Mouse (Mus musculus) brown adipose tissue, adult 24 weeks (tissue): ENCODE data around the gene Tm4sf1. TPM values are rescaled to one million over a fixed set of nuclear protein-coding genes. Genes with fewer than 3 reads are reported as not detected.

Experiments used
- H3K27ac ChIP-seq: fragments of 200-500 bp; replicated peaks from 2 replicates; pipeline ENCODE4 v1.5.1; 2012; ENCODE audit warnings: low read depth, mild to moderate bottlenecking, low read length
- H3K4me1 ChIP-seq: fragments of 200-500 bp; 2 replicates; pipeline ENCODE4 v1.6.1; 2012; ENCODE audit warnings: low read length, mixed read lengths; ENCODE audit not compliant: control insufficient read depth, insufficient read depth, insufficient read length
- H3K4me3 ChIP-seq: fragments of 200-500 bp; 2 replicates; pipeline ENCODE4 v1.5.1; 2012; ENCODE audit warnings: low read depth, mild to moderate bottlenecking, low read length, moderate library complexity; ENCODE audit not compliant: insufficient read depth
- polyA plus RNA-seq: library from polyadenylated mRNA; stranded (reverse); fragments of >200 nt; gene quantifications from 2 replicates; pipeline ENCODE4 v1.2.4, GENCODE M21; 2012; ENCODE audit not compliant: missing spikeins, insufficient read depth, insufficient read length

The Tm4sf1 gene
- polyA plus RNA-seq, 1 experiment, result 49.0 TPM

GRCm38 (mm10) chr3:57252551-57252950, 49.2 kb downstream of the Tm4sf1 start:
- Histone ChIP-seq H3K27ac (no peak overlapping the region), H3K4me1 (peaks cover 3% of the 10 kb centered on the region; the same call in 1 of the 2 replicates), H3K4me3 (no peak overlapping the region)

GRCm38 (mm10) chr3:57245242-57245641, 56.5 kb downstream of the Tm4sf1 start:
- Histone ChIP-seq H3K4me1 (no peaks in the 10 kb centered on the region), H3K4me3 (no peak overlapping the region), H3K27ac (no peak overlapping the region)

Other genes with a start within 250 kb of the Tm4sf1 start
- gene Tm4sf4, start 123.3 kb upstream of the Tm4sf1 start, polyA plus RNA-seq, result not detected in 2 replicates